Mouse (Mus musculus): Measurements from ENCODE around the gene Zfand5. TPM values are rescaled to one million over a fixed set of nuclear protein-coding genes. Genes with fewer than 3 reads are reported as not detected.

The Zfand5 gene
- polyA plus RNA-seq, 1 experiment from 2014 or later, result 164 TPM

GRCm38 (mm10) chr19:21330305-21331115 is 58.4 kb downstream of the Zfand5 start:
- H3K9me3 ChIP-seq, result no peaks in the 10 kb centered on the region
- no peak overlapping the region for H3K4me3 ChIP-seq
- H3K9ac ChIP-seq (replicated peaks), result no peak overlapping the region
- no peak overlapping the region for H3K4me2 ChIP-seq (replicated peaks)
- ATAC-seq (replicated peaks), result 0 out of 2 replicates have a peak, but pooled peaks have one; percentile 41
- H3K27me3 ChIP-seq, result no peaks in the 10 kb centered on the region
- peaks cover 11% of the 10 kb centered on the region; the same call in 1 of the 2 replicates for H3K4me1 ChIP-seq
- no peaks in the 10 kb centered on the region for H3K36me3 ChIP-seq
- no peak overlapping the region for H3K27ac ChIP-seq (replicated peaks)
- WGBS, result 88% methylated on average over 6 of the region's 6 CpGs

GRCm38 (mm10) chr19:21331621-21332155 is 59.6 kb downstream of the Zfand5 start:
- H3K4me3 ChIP-seq, result no peak overlapping the region
- no peak overlapping the region for H3K9ac ChIP-seq (replicated peaks)
- no peaks in the 10 kb centered on the region for H3K36me3 ChIP-seq
- H3K27me3 ChIP-seq, result no peaks in the 10 kb centered on the region
- no peaks in the 10 kb centered on the region for H3K9me3 ChIP-seq
- no peak overlapping the region for H3K4me2 ChIP-seq (replicated peaks)
- WGBS, result 90% methylated on average over 11 of the region's 11 CpGs
- ATAC-seq (replicated peaks), result no peak
- H3K4me1 ChIP-seq, result peaks cover 11% of the 10 kb centered on the region; the same call in 1 of the 2 replicates
- no peak overlapping the region for H3K27ac ChIP-seq (replicated peaks)

Other genes with a start within 250 kb of the Zfand5 start
- 2.1 and 2.7 TPM in 2 replicates for gene Gda, start 201.2 kb downstream of the Zfand5 start, polyA plus RNA-seq (2015; fragmentation: Nextera tagmentation; extraction: Ambion mirVana)

Measured in forebrain, embryonic 15.5 days (tissue).